Mouse (Mus musculus) ES-Bruce4 (cell line): ENCODE measurements around the gene Opalin.

Experiments
- CTCF ChIP-seq: IDR thresholded peaks from one replicate; pipeline ENCODE4 v1.8.1; 2011; ENCODE audit warnings: low read depth, low read length
- EP300 ChIP-seq: IDR thresholded peaks from 2 replicates; pipeline ENCODE4 v1.6.1; 2011; ENCODE audit warnings: low read depth, low read length; ENCODE audit not compliant: insufficient read depth
- POLR2A ChIP-seq: IDR thresholded peaks from one replicate; pipeline ENCODE4 v1.8.1; 2011; ENCODE audit warnings: low read length; ENCODE audit not compliant: insufficient read depth

DNA sequence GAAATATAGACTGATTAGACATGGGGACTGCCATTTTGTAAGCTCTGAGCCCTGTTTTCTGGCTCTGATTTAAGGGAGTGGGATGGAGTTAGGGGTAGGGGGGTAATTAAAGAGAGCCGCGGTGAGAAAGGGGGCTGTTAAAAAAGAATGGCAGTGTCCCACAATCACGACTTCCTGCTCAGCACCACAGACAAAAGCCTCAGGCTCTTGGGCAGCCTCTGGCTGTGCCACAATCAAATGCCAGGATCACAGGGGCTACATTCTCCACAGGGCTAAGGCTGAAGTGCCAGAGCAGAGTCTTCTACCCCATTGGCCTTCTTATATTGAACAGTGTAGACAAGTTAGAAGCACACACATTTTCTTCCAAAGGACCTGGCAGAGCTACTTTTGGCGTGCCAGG is 11.0 kb upstream of the Opalin start:
- TF ChIP-seq EP300 (no peak), CTCF (no peak), POLR2A (no peak)
